Mouse (Mus musculus) olfactory bulb, adult 2 months (tissue): ENCODE measurements around the gene Izumo1r.

Experiments
- CTCF ChIP-seq: fragments of 200-500 bp; IDR thresholded peaks from 2 replicates; pipeline ENCODE4 v1.5.1; 2012; ENCODE audit warnings: low read depth, mild to moderate bottlenecking, low read length, moderate library complexity; ENCODE audit not compliant: insufficient read depth
- POLR2A ChIP-seq: fragments of 200-500 bp; IDR thresholded peaks from 2 replicates; pipeline ENCODE4 v1.6.1; 2012; ENCODE audit warnings: mild to moderate bottlenecking, low read depth, low read length, moderate library complexity; ENCODE audit not compliant: insufficient read depth

- TF ChIP-seq CTCF: no peak
- no peak for TF ChIP-seq POLR2A
Measured at GRCm38 (mm10) chr9:14856922-14857654, 46.7 kb downstream of the Izumo1r start.
